Comparison of ENCODE assay signal across 8 mouse cellular contexts in the genomic region with DNA sequence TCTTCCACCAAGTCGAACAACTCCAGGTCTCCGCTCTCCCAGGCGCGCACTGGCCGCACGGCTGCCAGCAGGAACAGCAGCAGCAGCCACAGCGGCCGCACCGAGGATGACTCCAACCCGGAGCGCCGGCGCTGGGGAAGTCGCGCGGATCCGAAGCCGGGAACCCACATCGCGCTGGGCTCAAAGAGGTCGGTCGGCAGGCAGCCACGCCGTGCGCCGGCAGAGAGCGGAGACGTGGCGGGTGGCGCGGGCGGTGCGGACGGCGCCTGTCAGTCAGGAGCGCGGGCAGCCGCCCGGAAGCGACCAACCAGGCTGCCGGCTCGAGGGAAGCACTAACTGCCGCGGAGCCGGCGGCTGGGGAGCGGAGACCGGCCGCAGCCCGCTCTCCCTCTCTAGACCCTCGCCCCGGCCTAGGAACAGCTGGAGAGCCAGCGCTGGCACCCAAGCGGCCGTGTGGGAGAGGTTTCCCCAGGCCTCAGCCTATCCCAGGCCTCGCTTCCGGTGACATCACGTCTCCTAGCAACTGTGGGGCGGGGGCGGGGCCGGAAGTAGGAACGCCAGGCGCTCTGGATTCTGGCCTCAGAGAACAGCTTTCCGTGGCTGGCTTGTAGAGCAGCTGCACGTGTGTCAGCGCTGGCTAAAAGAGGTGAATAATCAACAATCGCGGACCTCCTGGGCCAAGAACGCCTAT. TPM values are rescaled to one million over a fixed set of nuclear protein-coding genes. Genes with fewer than 3 reads are reported as not detected.
DNase-seq lines count a peak whose midpoint lies in the region; ATAC-seq lines count a peak whose summit lies in the region.

A gene (minus strand): TSS at position 500 of the 691 bp plus-strand sequence.

- H3K4me1 ChIP-seq in hindbrain, embryonic 12.5 days = peaks cover 8% of the 10 kb centered on the region; the same call in 1 of the 2 replicates

- H3K4me3 ChIP-seq in hindbrain, embryonic 12.5 days = peak within 1 kb of the TSS; percentile 89

- no peaks in the 10 kb centered on the region for H3K36me3 ChIP-seq in hindbrain, embryonic 12.5 days

- WGBS in hindbrain, embryonic 12.5 days = under 1% methylated on average over 67 of the region's 69 CpGs

- peak; percentile 100 for ATAC-seq in hindbrain, embryonic 12.5 days (ENCODE audit: low FRiP score)

- peak within 1 kb of the TSS; percentile 84 for H3K9ac ChIP-seq in hindbrain, embryonic 12.5 days

- no peaks in the 10 kb centered on the region for H3K27me3 ChIP-seq in hindbrain, embryonic 12.5 days

- peak within 1 kb of the TSS; percentile 99 for H3K27ac ChIP-seq in hindbrain, embryonic 12.5 days

- peak; percentile 98 for DNase-seq in NIH3T3 (ENCODE audit: low read depth)
- DNase-seq in cerebellum, postnatal 10 days = peak; percentile 96 to 97
- DNase-seq in frontal cortex, postnatal 10 days (ENCODE audit: low spot score in 2 of 2) = peak; percentile 84 to 85
- DNase-seq in layer of hippocampus, postnatal 14 days (ENCODE audit: low spot score in 2 of 2) = peak; percentile 84 to 91
- DNase-seq in lung, postnatal 14 days = peak; percentile 91
- DNase-seq in retina, adult 2 months (ENCODE audit: low read depth, low spot score) = peak; percentile 89
- DNase-seq in thymus, postnatal 36 days = peak; percentile 85 to 87

- H3K4me2 ChIP-seq in hindbrain, embryonic 12.5 days (replicated peaks) = peak within 1 kb of the TSS; percentile 78

- H3K9me3 ChIP-seq in hindbrain, embryonic 12.5 days (replicated peaks) = no peaks in the 10 kb centered on the region

RNA-seq across cellular contexts. Expression of the gene that starts here (rescaled TPM):
- polyA plus RNA-seq in hindbrain, embryonic 12.5 days (2016; fragmentation: Nextera tagmentation; extraction: Ambion mirVana) = 35.5 and 35.7 TPM in 2 replicates
- total RNA-seq in layer of hippocampus, postnatal 14 days (2021) = 10 to 100 TPM; 23.2 to 24.3 TPM

Comparison
In these comparisons a context has a peak if more than half of its experiments do, and no peak if none do; other contexts are left out.
1. Peak in every context shown above with its lines: DNase-seq, ATAC-seq, H3K4me3 ChIP-seq and H3K27ac ChIP-seq.